Mouse (Mus musculus) megakaryocyte, embryonic 14.5 days (primary cell): Measurements from ENCODE around the gene Cacna1d.

Source experiments
- FLI1 ChIP-seq: IDR thresholded peaks from 2 replicates; pipeline ENCODE4 v1.6.1; 2012; ENCODE audit warnings: low read length, inconsistent platforms, mixed read lengths
- GATA1 ChIP-seq: IDR thresholded peaks from 3 replicates; pipeline ENCODE4 v1.6.1; 2012; ENCODE audit warnings: mixed read lengths, low read length, inconsistent platforms, borderline replicate concordance

- TF ChIP-seq GATA1 (no peak), FLI1 (no peak)
Measured at GRCm38 (mm10) chr14:30068566-30068965, 422.7 kb downstream of the Cacna1d start.
